Mouse (Mus musculus): Measurements from ENCODE around the gene Ccdc88c. TPM values are rescaled to one million over a fixed set of nuclear protein-coding genes. Genes with fewer than 3 reads are reported as not detected.
"Not testable (repeated sequence)": the region's sequence is repeated elsewhere in the genome, so short reads cannot be mapped to it uniquely, and the experiment has no call there.

Ccdc88c gene
- total RNA-seq, 2 experiments from 2014 or later: 29.2 to 78.9 TPM

- ATAC-seq (replicated peaks; ENCODE audit: poor library complexity): no peak
Measured at GRCm38 (mm10) chr12:101019031-101019430, 9.8 kb downstream of the Ccdc88c start.

- ATAC-seq (replicated peaks; ENCODE audit: poor library complexity): peak; percentile 77
Measured at GRCm38 (mm10) chr12:101017971-101018371, 10.9 kb downstream of the Ccdc88c start.

- ATAC-seq (replicated peaks; ENCODE audit: poor library complexity): no peak
Measured at GRCm38 (mm10) chr12:101016412-101016928, 12.4 kb downstream of the Ccdc88c start.

GRCm38 (mm10) chr12:101015926-101016325 is 12.9 kb downstream of the Ccdc88c start:
- ATAC-seq (replicated peaks; ENCODE audit: poor library complexity): peak; percentile 55

- 0 out of 2 replicates have a peak, but pooled peaks have one; percentile 14 for ATAC-seq (replicated peaks; ENCODE audit: poor library complexity)
Measured at GRCm38 (mm10) chr12:101015165-101015560, 13.7 kb downstream of the Ccdc88c start.

- ATAC-seq (replicated peaks; ENCODE audit: poor library complexity): peak; percentile 19
Measured at GRCm38 (mm10) chr12:101014549-101015164, 14.2 kb downstream of the Ccdc88c start.

- ATAC-seq (replicated peaks; ENCODE audit: poor library complexity): not testable (repeated sequence)
Measured at GRCm38 (mm10) chr12:101013668-101014067, 15.2 kb downstream of the Ccdc88c start.

GRCm38 (mm10) chr12:101013078-101013665 is 15.7 kb downstream of the Ccdc88c start:
- ATAC-seq (replicated peaks; ENCODE audit: poor library complexity): no peak

- no peak for ATAC-seq (replicated peaks; ENCODE audit: poor library complexity)
Measured at GRCm38 (mm10) chr12:101012197-101013077, 16.4 kb downstream of the Ccdc88c start.

GRCm38 (mm10) chr12:101011017-101011416 is 17.8 kb downstream of the Ccdc88c start:
- no peak for ATAC-seq (replicated peaks; ENCODE audit: poor library complexity)

- peak; percentile 24 for ATAC-seq (replicated peaks; ENCODE audit: poor library complexity)
Measured at GRCm38 (mm10) chr12:101010148-101010920, 18.5 kb downstream of the Ccdc88c start.

- no peak for ATAC-seq (replicated peaks; ENCODE audit: poor library complexity)
Measured at GRCm38 (mm10) chr12:101009225-101009624, 19.6 kb downstream of the Ccdc88c start.

GRCm38 (mm10) chr12:101008648-101009047 is 20.2 kb downstream of the Ccdc88c start:
- no peak for ATAC-seq (replicated peaks; ENCODE audit: poor library complexity)

- ATAC-seq (replicated peaks; ENCODE audit: poor library complexity): no peak
Measured at GRCm38 (mm10) chr12:101007968-101008481, 20.8 kb downstream of the Ccdc88c start.

- ATAC-seq (replicated peaks; ENCODE audit: poor library complexity): peak; percentile 16; the same call in 1 of the 2 replicates
Measured at GRCm38 (mm10) chr12:101007427-101007826, 21.4 kb downstream of the Ccdc88c start.

- peak; percentile 33; the same call in 1 of the 2 replicates for ATAC-seq (replicated peaks; ENCODE audit: poor library complexity)
Measured at GRCm38 (mm10) chr12:101005665-101006420, 23.0 kb downstream of the Ccdc88c start.

- no peak for ATAC-seq (replicated peaks; ENCODE audit: poor library complexity)
Measured at GRCm38 (mm10) chr12:101004982-101005381, 23.9 kb downstream of the Ccdc88c start.

- ATAC-seq (replicated peaks; ENCODE audit: poor library complexity): no peak
Measured at GRCm38 (mm10) chr12:101002801-101003513, 25.9 kb downstream of the Ccdc88c start.

Measured in megakaryocyte progenitor cell, adult 5-6 weeks (primary cell).